Mouse (Mus musculus) cortical plate, adult 2 months (tissue): Measurements from ENCODE around the gene Dennd4b. TPM values are rescaled to one million over a fixed set of nuclear protein-coding genes. Genes with fewer than 3 reads are reported as not detected.

Experiments used
- H3K27ac ChIP-seq: fragments of 200-500 bp; 2 replicates; pipeline ENCODE4 v1.5.1; 2012; ENCODE audit warnings: low read length, control low read depth, inconsistent platforms; ENCODE audit not compliant: insufficient read depth
- H3K4me1 ChIP-seq: fragments of 200-500 bp; 2 replicates; pipeline ENCODE4 v1.6.1; 2011; ENCODE audit warnings: low read length; ENCODE audit not compliant: control insufficient read depth, insufficient read depth
- H3K4me3 ChIP-seq: fragments of 200-500 bp; 2 replicates; pipeline ENCODE4 v1.5.1; 2011; ENCODE audit warnings: mild to moderate bottlenecking, low read length, control low read depth; ENCODE audit not compliant: insufficient read depth
- CTCF ChIP-seq: fragments of 200-500 bp; IDR thresholded peaks from 2 replicates; pipeline ENCODE4 v1.5.1; 2011; ENCODE audit warnings: mild to moderate bottlenecking, control low read depth, low read length; ENCODE audit not compliant: insufficient read depth; ENCODE audit errors: extremely low read depth
- POLR2A ChIP-seq: fragments of 200-500 bp; IDR thresholded peaks from 2 replicates; pipeline ENCODE4 v1.6.1; 2011; ENCODE audit warnings: mild to moderate bottlenecking, low read length, control low read depth; ENCODE audit not compliant: insufficient read depth; ENCODE audit errors: extremely low read depth
- polyA plus RNA-seq: library from polyadenylated mRNA; depleted of rRNA; stranded (reverse); fragments of >200 nt; gene quantifications from 2 replicates; pipeline ENCODE4 v1.2.3, GENCODE M21; 2012

Dennd4b gene
- polyA plus RNA-seq, 1 experiment = 40.4 TPM

DNA sequence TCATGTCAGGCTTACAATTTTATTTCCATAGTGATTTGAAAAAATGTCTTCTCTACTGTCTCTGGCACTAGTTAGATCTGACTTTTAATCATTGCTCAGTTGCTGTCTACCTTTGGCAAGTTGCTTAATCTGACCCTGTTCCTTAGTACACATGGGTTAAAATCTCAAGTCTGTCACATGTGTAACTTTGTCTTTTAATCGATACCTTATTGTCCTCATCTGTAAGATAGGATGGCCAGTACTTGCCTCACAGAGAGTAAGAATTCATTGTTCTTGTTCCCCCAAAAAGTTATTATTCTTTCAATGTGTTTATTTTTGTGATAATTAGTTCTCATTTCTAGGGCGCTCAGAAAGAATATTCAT is 27.0 kb downstream of the Dennd4b start:
- Histone ChIP-seq H3K4me3 (peak overlapping the region; percentile 71; the same call in 1 of the 2 replicates), H3K27ac (no peak overlapping the region), H3K4me1 (peaks cover 2% of the 10 kb centered on the region; the same call in 1 of the 2 replicates)
- TF ChIP-seq CTCF (no peak), POLR2A (no peak)

DNA sequence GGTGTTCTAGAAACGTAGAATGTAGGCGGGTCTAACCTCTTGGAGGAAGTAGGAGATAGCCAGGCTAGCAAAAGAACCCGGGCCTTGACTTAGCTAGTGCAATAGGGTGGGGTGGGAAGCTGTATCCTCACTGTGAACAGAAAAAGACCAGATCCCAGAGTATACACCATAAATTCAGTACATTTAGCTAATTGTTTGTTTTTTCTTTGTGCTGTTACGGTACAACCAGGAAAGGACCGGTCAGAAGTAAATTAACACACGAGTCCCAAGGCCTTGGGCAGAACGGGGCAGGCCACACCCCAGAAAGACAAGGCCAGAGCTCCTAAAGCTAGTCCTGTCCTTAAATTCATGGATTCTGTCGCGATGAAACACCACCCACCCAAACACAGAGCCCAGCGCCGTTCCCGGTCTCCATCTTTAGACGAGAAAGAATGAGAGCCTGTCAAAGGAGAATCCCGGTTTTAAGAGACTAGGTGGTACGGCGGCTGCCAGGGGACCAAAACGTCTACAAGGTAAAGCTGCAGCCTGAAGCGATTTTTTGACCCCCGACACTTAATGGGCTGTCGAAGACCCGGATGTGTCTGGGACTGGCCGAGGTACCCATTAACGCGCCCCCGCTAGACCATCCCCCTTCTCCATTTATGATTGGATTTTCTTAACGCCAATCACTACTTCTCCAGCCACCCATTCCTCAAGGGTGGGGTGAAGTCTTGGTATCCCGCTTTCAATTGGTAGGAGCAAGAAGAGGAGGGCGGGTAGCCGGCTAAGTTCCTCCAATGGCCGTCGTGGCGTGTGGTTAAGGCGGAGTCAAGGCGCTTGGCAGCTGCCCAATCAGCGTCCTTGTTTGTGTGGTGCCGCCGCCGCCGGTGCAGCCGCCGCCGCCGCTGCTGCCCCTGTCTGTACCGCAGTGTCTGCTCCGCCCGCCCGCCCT is 27.6 kb downstream of the Dennd4b start, which contains the start of gene Gatad2b:
Gene Gatad2b (plus strand): TSS at position 834 of the 931 bp plus-strand sequence.
- peak within 1 kb of the TSS; percentile 71 for H3K4me3 ChIP-seq
- peak within 1 kb of the TSS; percentile 75 for H3K27ac ChIP-seq
- TF ChIP-seq POLR2A (peak; percentile 75), CTCF (no peak)
- peaks cover 2% of the 10 kb centered on the region; the same call in 1 of the 2 replicates for H3K4me1 ChIP-seq

DNA sequence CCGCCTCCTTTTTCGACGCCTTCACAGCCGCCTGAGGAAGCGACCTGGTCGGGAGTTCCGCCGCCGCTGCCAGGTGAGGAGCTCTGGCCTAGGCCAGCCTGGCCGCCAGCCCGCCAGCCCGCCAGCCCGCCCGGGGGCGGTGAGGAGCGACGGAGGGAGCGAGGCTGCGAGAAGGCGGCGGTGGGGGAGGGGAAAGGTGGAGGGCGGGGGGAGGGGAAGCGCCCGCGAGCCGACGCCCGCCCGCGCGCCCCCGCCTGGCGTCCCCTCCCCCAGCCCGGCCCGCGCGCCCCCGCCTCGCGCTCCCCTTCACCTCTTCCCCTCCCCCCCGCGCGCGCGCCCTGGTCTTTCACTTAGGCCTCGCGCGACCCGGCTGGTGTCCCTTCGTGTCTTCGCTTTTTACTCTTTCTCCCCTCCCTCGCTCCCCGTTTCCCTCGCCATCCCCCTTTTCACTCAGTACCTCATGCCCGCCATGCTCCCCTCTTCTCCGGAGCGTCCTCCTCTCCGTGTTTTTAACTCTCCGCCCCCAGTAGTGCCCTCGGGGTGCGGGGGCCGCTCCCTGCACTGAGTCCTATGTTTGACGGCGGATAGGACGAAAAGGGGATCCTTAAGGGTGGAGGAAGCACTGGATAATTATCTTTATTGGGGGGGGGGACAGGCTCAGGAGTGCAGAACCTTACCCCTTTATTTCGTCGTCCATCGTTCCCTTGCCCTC is 28.5 kb downstream of the Dennd4b start:
- Histone ChIP-seq H3K27ac (peak overlapping the region; percentile 71; the same call in 1 of the 2 replicates), H3K4me1 (peaks cover 2% of the 10 kb centered on the region; the same call in 1 of the 2 replicates), H3K4me3 (peak overlapping the region; percentile 67)
- TF ChIP-seq POLR2A = no peak
- TF ChIP-seq CTCF = no peak

DNA sequence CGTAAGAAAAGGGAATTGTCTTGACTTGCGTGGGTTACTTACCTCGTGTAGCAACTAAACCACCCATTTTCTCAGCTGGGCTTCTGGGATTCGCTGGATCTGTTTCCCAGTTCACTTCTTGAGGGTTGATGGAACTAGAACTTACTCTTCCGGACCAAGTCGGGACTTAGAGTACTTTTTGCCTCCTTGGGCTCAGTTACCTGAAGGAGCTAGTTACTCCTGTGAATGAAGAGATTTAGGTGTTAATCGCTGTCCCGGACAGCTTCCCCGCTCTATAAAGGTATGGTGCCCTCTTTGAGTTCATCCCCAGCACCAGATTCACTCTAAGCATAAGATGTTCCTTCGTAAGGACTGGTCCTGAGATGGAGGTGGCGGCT is 29.1 kb downstream of the Dennd4b start:
- TF ChIP-seq CTCF (no peak), POLR2A (no peak)
- H3K27ac ChIP-seq = no peak overlapping the region
- H3K4me1 ChIP-seq = peaks cover 2% of the 10 kb centered on the region; the same call in 1 of the 2 replicates
- peak overlapping the region; percentile 67 for H3K4me3 ChIP-seq

DNA sequence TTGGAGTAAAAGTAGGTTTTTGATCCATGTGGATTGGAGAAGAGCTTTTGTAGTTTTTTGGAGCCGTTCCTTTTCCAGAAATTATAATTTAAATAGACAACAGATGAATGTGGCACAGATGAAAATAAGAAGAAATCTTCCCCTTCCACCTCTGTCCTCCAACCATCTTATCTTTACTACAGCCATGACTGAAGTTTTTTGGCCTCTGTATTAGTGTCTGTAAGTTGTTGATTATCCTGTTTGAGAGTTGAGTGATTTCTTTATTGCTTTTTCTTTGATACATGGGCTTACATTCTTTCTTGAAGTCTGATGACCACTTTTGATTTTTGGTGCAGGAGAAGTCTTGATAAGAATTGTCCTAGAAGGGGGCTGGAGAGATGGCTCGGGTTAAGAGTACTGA is 29.7 kb downstream of the Dennd4b start:
- Histone ChIP-seq H3K4me3 (peak overlapping the region; percentile 67; the same call in 1 of the 2 replicates), H3K4me1 (peaks cover 2% of the 10 kb centered on the region; the same call in 1 of the 2 replicates), H3K27ac (no peak overlapping the region)
- no peak for TF ChIP-seq POLR2A
- no peak for TF ChIP-seq CTCF

DNA sequence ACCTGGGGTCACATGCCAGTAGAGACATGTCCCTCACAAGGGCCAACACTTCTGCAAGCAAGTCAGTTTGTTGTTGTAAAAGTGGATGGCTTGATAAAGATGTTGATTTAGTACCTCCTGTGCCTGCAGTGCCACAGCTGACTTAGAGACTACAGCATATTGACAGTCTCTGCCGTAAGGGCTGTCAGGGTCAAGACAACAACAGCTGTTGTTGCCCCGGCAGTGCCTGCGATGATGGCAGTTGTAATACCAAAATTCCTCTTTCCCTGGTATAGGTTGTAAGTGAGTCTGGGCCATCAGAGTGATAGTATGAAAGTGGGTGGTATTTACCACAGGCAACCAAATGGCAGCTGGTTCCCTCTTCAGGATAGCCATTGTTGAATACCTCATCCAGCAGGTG is 40.8 kb downstream of the Dennd4b start:
- TF ChIP-seq POLR2A (no peak), CTCF (no peak)
- H3K4me3 ChIP-seq = no peak overlapping the region
- no peak overlapping the region for H3K27ac ChIP-seq
- 0 out of 2 replicates have a peak, but pooled peaks cover 2% of the 10 kb centered on the region for H3K4me1 ChIP-seq

DNA sequence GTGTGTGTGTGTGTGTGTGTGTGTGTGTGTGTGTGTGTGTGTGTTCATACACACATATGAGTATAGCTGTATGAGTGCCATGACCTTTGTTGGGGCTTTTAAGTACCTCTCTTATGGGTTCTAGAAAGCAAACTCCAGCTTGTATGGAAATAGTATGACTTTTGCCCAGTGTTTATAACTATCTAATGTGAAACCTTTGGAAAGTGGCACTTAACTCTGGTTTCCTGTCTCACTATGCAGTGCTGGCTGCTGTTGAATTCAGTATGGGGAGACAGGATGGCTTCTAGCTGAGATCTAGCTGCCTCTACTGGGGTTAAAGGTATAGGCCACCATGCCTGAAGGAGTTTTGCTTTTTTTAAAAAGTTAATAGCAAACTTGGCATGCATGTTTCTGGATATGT is 44.6 kb downstream of the Dennd4b start:
- Histone ChIP-seq H3K4me3 (no peak overlapping the region), H3K4me1 (0 out of 2 replicates have a peak, but pooled peaks cover 2% of the 10 kb centered on the region), H3K27ac (no peak overlapping the region)
- TF ChIP-seq CTCF = no peak
- TF ChIP-seq POLR2A = no peak

DNA sequence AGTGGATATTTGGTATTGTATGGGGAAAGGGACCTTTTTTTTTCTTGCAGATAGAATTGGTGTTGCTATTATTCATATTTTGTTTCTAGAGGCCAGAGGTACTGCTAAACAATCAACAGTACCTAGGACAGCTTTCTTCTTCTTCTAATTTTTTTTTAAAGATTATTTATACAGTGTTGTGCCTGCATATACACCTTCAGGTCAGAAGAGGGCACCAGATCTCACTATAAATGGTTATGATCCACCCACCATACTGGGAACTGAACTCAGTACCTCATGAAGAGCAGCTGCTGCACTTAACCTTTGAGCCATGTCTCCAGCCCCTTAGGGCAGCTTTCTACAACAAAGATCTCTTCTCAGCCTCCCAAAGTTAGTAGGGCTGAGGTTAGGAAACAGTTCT is 48.4 kb downstream of the Dennd4b start:
- TF ChIP-seq POLR2A (no peak), CTCF (no peak)
- no peak overlapping the region for H3K27ac ChIP-seq
- H3K4me3 ChIP-seq = no peak overlapping the region
- H3K4me1 ChIP-seq = no peaks in the 10 kb centered on the region

DNA sequence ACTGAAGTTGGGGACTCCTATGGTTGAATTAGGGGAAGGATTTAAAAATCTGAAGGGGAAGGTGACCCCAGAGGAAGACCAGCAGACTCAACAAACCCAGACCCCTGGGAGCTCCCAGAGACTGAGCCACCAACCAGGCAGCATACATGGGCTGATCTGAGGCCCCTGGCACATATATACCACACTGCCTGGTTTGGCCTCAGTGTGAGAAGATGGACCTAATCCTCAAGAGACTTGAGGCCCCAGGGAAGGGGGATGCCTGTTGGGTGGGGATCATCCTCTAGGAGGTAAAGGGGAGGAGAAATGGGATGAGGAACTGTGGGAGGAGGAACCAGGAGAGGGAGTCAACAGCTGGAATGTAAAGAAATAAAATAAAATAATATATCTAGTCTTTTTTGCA is 49.3 kb downstream of the Dennd4b start:
- Histone ChIP-seq H3K27ac (no peak overlapping the region), H3K4me3 (no peak overlapping the region), H3K4me1 (no peaks in the 10 kb centered on the region)
- TF ChIP-seq POLR2A (no peak), CTCF (no peak)
